In the genomic region with DNA sequence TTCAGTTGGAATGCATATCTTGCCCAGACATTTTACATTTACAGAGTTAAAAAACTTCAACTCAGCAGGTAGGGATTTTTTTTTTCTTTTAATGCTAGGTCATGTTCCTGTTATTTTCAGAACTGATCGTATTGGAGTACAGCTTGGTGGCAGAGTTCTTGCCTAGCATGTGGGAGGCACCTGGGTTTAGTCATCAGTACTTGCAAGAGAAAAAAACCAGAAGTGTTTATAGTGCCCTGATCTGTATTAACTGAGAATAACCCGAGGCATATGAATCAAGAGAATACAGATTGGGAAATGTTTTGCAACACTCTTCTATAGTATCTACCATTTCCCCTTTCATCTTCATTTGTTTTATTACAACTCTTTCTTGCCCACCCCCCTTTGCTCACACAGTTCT, we compare ENCODE assay signal across 8 mouse cellular contexts. TPM values are rescaled to one million over a fixed set of nuclear protein-coding genes. Genes with fewer than 3 reads are reported as not detected.
DNase-seq lines count a peak whose midpoint lies in the region; ATAC-seq and TF ChIP-seq lines count a peak whose summit lies in the region.
"Had no signal": no experiment of that assay in that cellular context is flagged by ENCODE, and none has a peak within 500 bp of the region (broad histone marks: within the 10 kb centered on the region; RNA-seq: fewer than 3 reads in every experiment).

No protein-coding gene starts in this region.

- no peaks in the 10 kb centered on the region for H3K9me3 ChIP-seq in kidney, embryonic 14.5 days (ENCODE audit: control insufficient read depth, low read length)
- H3K9me3 ChIP-seq in embryonic facial prominence, embryonic 13.5 days = no peaks in the 10 kb centered on the region
- H3K9me3 ChIP-seq in intestine, postnatal 0 days (ENCODE audit: control insufficient read depth) = no peaks in the 10 kb centered on the region
- H3K9me3 ChIP-seq in midbrain, embryonic 16.5 days (replicated peaks; ENCODE audit: control insufficient read depth, low read length, poor library complexity, severe bottlenecking) = no peaks in the 10 kb centered on the region

- ATAC-seq in kidney, embryonic 14.5 days (ENCODE audit: low FRiP score, low TSS enrichment) = no peak
- ATAC-seq in embryonic facial prominence, embryonic 13.5 days (ENCODE audit: insufficient number of reproducible peaks, insufficient read depth, low FRiP score, low TSS enrichment, low read depth) = no peak
- no peak for ATAC-seq in intestine, postnatal 0 days
- no peak for ATAC-seq in midbrain, embryonic 16.5 days

- no peaks in the 10 kb centered on the region for H3K4me1 ChIP-seq in kidney, embryonic 14.5 days (ENCODE audit: control insufficient read depth, insufficient read depth, low read length)
- H3K4me1 ChIP-seq in embryonic facial prominence, embryonic 13.5 days = no peaks in the 10 kb centered on the region
- no peaks in the 10 kb centered on the region for H3K4me1 ChIP-seq in intestine, postnatal 0 days (replicated peaks; ENCODE audit: control insufficient read depth, insufficient read depth, low read length)
- peaks cover 2% of the 10 kb centered on the region; the same call in 1 of the 2 replicates for H3K4me1 ChIP-seq in midbrain, embryonic 16.5 days (ENCODE audit: control insufficient read depth, insufficient read depth, low read length)
- H3K4me1 ChIP-seq in thymus, adult 2 months (replicated peaks; ENCODE audit: control insufficient read depth, insufficient read depth, low read length) = no peaks in the 10 kb centered on the region

- no peak for DNase-seq in kidney, postnatal 25 days
- no peak for DNase-seq in thymus, adult 2 months
- DNase-seq in urinary bladder, postnatal 14 days (ENCODE audit: low spot score) = no peak
- DNase-seq: cerebellum, postnatal 10 days had no signal

- no peak for TF ChIP-seq POLR2A in thymus, adult 2 months (IDR thresholded peaks at IDR 0.05; ENCODE audit: control insufficient read depth, extremely low read depth, insufficient read depth, low read length, poor library complexity)

- H3K4me2 ChIP-seq in kidney, embryonic 14.5 days (replicated peaks; ENCODE audit: low read depth, low read length) = peak overlapping the region; percentile 62; the same call in 1 of the 2 replicates
- H3K4me2 ChIP-seq in embryonic facial prominence, embryonic 13.5 days = peak overlapping the region; percentile 63
- peak overlapping the region; percentile 67; the same call in 1 of the 2 replicates for H3K4me2 ChIP-seq in intestine, postnatal 0 days (replicated peaks; ENCODE audit: low read depth)
- H3K4me2 ChIP-seq in midbrain, embryonic 16.5 days (ENCODE audit: low read length) = peak overlapping the region; percentile 68; the same call in 1 of the 2 replicates

- no peak overlapping the region for H3K4me3 ChIP-seq in kidney, embryonic 14.5 days (ENCODE audit: low read length)
- peak overlapping the region; percentile 18 for H3K4me3 ChIP-seq in embryonic facial prominence, embryonic 13.5 days
- H3K4me3 ChIP-seq in intestine, postnatal 0 days (ENCODE audit: low read depth, low read length) = no peak overlapping the region
- H3K4me3 ChIP-seq in midbrain, embryonic 16.5 days (ENCODE audit: low read depth, low read length) = peak overlapping the region; percentile 47
- no peak overlapping the region for H3K4me3 ChIP-seq in thymus, adult 2 months (ENCODE audit: control insufficient read depth, insufficient read depth, low read length)

- H3K27ac ChIP-seq in kidney, embryonic 14.5 days (ENCODE audit: low read depth, low read length) = no peak overlapping the region
- H3K27ac ChIP-seq in embryonic facial prominence, embryonic 13.5 days = no peak overlapping the region
- H3K27ac ChIP-seq in intestine, postnatal 0 days (ENCODE audit: low read depth, low read length) = no peak overlapping the region
- no peak overlapping the region for H3K27ac ChIP-seq in midbrain, embryonic 16.5 days (ENCODE audit: low read length)
- no peak overlapping the region for H3K27ac ChIP-seq in thymus, adult 2 months (ENCODE audit: control insufficient read depth, insufficient read depth, low read length)

- no peak overlapping the region for H3K9ac ChIP-seq in kidney, embryonic 14.5 days (ENCODE audit: low read depth, low read length)
- no peak overlapping the region for H3K9ac ChIP-seq in embryonic facial prominence, embryonic 13.5 days
- H3K9ac ChIP-seq in intestine, postnatal 0 days (ENCODE audit: low read depth, low read length) = no peak overlapping the region
- H3K9ac ChIP-seq in midbrain, embryonic 16.5 days (ENCODE audit: low read depth, low read length) = no peak overlapping the region

- 79% methylated on average over 2 of the region's 2 CpGs for WGBS in kidney, embryonic 14.5 days
- WGBS in embryonic facial prominence, embryonic 13.5 days = 67% methylated on average over 2 of the region's 2 CpGs
- WGBS in intestine, postnatal 0 days = 52% methylated on average over 2 of the region's 2 CpGs
- WGBS in midbrain, embryonic 16.5 days = 84% methylated on average over 2 of the region's 2 CpGs
- 31% methylated on average over 2 of the region's 2 CpGs for WGBS in thymus, adult 2 months

- peaks cover 8% of the 10 kb centered on the region; the same call in 1 of the 2 replicates for H3K27me3 ChIP-seq in kidney, embryonic 14.5 days (ENCODE audit: control insufficient read depth, insufficient read depth, low read length)
- H3K27me3 ChIP-seq in embryonic facial prominence, embryonic 13.5 days = peaks cover 81% of the 10 kb centered on the region
- no peaks in the 10 kb centered on the region for H3K27me3 ChIP-seq in intestine, postnatal 0 days (replicated peaks; ENCODE audit: control insufficient read depth, insufficient read depth, low read length)
- H3K27me3 ChIP-seq in midbrain, embryonic 16.5 days (ENCODE audit: control insufficient read depth, insufficient read depth, low read depth, low read length) = peaks cover 27% of the 10 kb centered on the region
- no peaks in the 10 kb centered on the region for H3K27me3 ChIP-seq in thymus, adult 2 months (ENCODE audit: control insufficient read depth, insufficient read depth, low read length)

- TF ChIP-seq CTCF in intestine, postnatal 0 days (IDR thresholded peaks at IDR 0.05; ENCODE audit: low read depth) = no peak
- TF ChIP-seq CTCF in thymus, adult 2 months (IDR thresholded peaks at IDR 0.05; ENCODE audit: borderline replicate concordance, control insufficient read depth, extremely low read depth, insufficient read depth, low read length, poor library complexity) = no peak

- H3K36me3 ChIP-seq in kidney, embryonic 14.5 days (ENCODE audit: control insufficient read depth, insufficient read depth, low read length) = peaks cover 2% of the 10 kb centered on the region; the same call in 1 of the 2 replicates
- H3K36me3 ChIP-seq in embryonic facial prominence, embryonic 13.5 days = peaks cover 24% of the 10 kb centered on the region
- peaks cover 13% of the 10 kb centered on the region; the same call in 1 of the 2 replicates for H3K36me3 ChIP-seq in intestine, postnatal 0 days (ENCODE audit: control insufficient read depth, insufficient read depth)
- no peaks in the 10 kb centered on the region for H3K36me3 ChIP-seq in midbrain, embryonic 16.5 days (ENCODE audit: control insufficient read depth, insufficient read depth, low read length)
- H3K36me3 ChIP-seq in thymus, adult 2 months (ENCODE audit: control insufficient read depth, insufficient read depth, low read length) = no peaks in the 10 kb centered on the region

RNA-seq across cellular contexts. Expression of a gene that starts 1.2 kb away (rescaled TPM):
- polyA plus RNA-seq in kidney, embryonic 14.5 days (2014; fragmentation: Nextera tagmentation; extraction: Ambion mirVana) = 231 and 241 TPM in 2 replicates
- 223 and 247 TPM in 2 replicates for polyA plus RNA-seq in embryonic facial prominence, embryonic 13.5 days (2015; fragmentation: Nextera tagmentation; extraction: Ambion mirVana)
- polyA plus RNA-seq in intestine, postnatal 0 days (2015; fragmentation: Nextera tagmentation; extraction: Ambion mirVana) = 82.5 and 87.3 TPM in 2 replicates
- polyA plus RNA-seq in midbrain, embryonic 16.5 days (2015; fragmentation: Nextera tagmentation; extraction: Ambion mirVana) = 94.1 and 102 TPM in 2 replicates
- polyA plus RNA-seq in thymus, adult 2 months (2012; rRNA removed) = 51.3 and 69.7 TPM in 2 replicates

RNA-seq across cellular contexts. Expression of a gene that starts 13.2 kb away (rescaled TPM):
- 4.3 and 4.8 TPM in 2 replicates for polyA plus RNA-seq in kidney, embryonic 14.5 days (2014; fragmentation: Nextera tagmentation; extraction: Ambion mirVana)
- 2.1 and 2.2 TPM in 2 replicates for polyA plus RNA-seq in embryonic facial prominence, embryonic 13.5 days (2015; fragmentation: Nextera tagmentation; extraction: Ambion mirVana)
- polyA plus RNA-seq in intestine, postnatal 0 days (2015; fragmentation: Nextera tagmentation; extraction: Ambion mirVana) = 2.1 and 2.4 TPM in 2 replicates
- 1.9 TPM in 2 replicates for polyA plus RNA-seq in midbrain, embryonic 16.5 days (2015; fragmentation: Nextera tagmentation; extraction: Ambion mirVana)
- polyA plus RNA-seq in thymus, adult 2 months (2012; rRNA removed) = 0.27 and 0.54 TPM in 2 replicates

RNA-seq across cellular contexts. Expression of a gene that starts 13.4 kb away (rescaled TPM):
- polyA plus RNA-seq in kidney, embryonic 14.5 days (2014; fragmentation: Nextera tagmentation; extraction: Ambion mirVana) = 64.5 and 115 TPM in 2 replicates
- 113 and 119 TPM in 2 replicates for polyA plus RNA-seq in embryonic facial prominence, embryonic 13.5 days (2015; fragmentation: Nextera tagmentation; extraction: Ambion mirVana)
- 35.8 and 37.1 TPM in 2 replicates for polyA plus RNA-seq in intestine, postnatal 0 days (2015; fragmentation: Nextera tagmentation; extraction: Ambion mirVana)
- polyA plus RNA-seq in midbrain, embryonic 16.5 days (2015; fragmentation: Nextera tagmentation; extraction: Ambion mirVana) = 72.9 and 84.0 TPM in 2 replicates
- polyA plus RNA-seq in thymus, adult 2 months (2012; rRNA removed) = 47.2 and 49.5 TPM in 2 replicates

Comparison
In these comparisons a context has a peak if more than half of its experiments do, and no peak if none do; other contexts are left out.
1. H3K4me3 ChIP-seq: peak in embryonic facial prominence, embryonic 13.5 days (single experiment) and midbrain, embryonic 16.5 days (single experiment); none in kidney, embryonic 14.5 days (single experiment), intestine, postnatal 0 days (single experiment) and thymus, adult 2 months (single experiment).
2. Peak in every context shown above with its lines, with median percentiles within 50 percentile points of each other: H3K4me2 ChIP-seq.